Mouse (Mus musculus) E14TG2a.4 (cell line): Measurements from ENCODE around the gene Stox2.
A peak's percentile ranks its signal among the peaks of the same experiment; 100 is the strongest.
"Not testable (repeated sequence)": the region's sequence is repeated elsewhere in the genome, so short reads cannot be mapped to it uniquely, and the experiment has no call there.

Experiments used
- H3K27me3 ChIP-seq: 2 replicates; pipeline ENCODE4 v1.6.1; 2014; ENCODE audit warnings: low read length, control low read depth; ENCODE audit not compliant: insufficient read depth
- H3K36me3 ChIP-seq: 2 replicates; pipeline ENCODE4 v1.6.1; 2014; ENCODE audit warnings: low read length, control low read depth; ENCODE audit not compliant: insufficient read depth
- H3K4me1 ChIP-seq: replicated peaks from 2 replicates; pipeline ENCODE4 v1.6.1; 2014; ENCODE audit warnings: low read depth, low read length, control low read depth
- H3K4me3 ChIP-seq: replicated peaks from 2 replicates; pipeline ENCODE4 v1.5.1; 2014; ENCODE audit warnings: mild to moderate bottlenecking, low read length
- H3K9me3 ChIP-seq: 2 replicates; pipeline ENCODE4 v1.6.1; 2014; ENCODE audit warnings: low read length, control low read depth
- CTCF ChIP-seq: conservative IDR thresholded peaks from 2 replicates; pipeline ENCODE4 v1.5.1; 2014; ENCODE audit warnings: low read length
- NANOG ChIP-seq: IDR thresholded peaks from 2 replicates; pipeline ENCODE4 v1.6.1; 2014; ENCODE audit warnings: borderline replicate concordance, low read length, mixed read lengths
- POU5F1 ChIP-seq: IDR thresholded peaks from 2 replicates; pipeline ENCODE4 v1.6.1; 2014; ENCODE audit warnings: low read length, borderline replicate concordance

Stox2 gene

DNA sequence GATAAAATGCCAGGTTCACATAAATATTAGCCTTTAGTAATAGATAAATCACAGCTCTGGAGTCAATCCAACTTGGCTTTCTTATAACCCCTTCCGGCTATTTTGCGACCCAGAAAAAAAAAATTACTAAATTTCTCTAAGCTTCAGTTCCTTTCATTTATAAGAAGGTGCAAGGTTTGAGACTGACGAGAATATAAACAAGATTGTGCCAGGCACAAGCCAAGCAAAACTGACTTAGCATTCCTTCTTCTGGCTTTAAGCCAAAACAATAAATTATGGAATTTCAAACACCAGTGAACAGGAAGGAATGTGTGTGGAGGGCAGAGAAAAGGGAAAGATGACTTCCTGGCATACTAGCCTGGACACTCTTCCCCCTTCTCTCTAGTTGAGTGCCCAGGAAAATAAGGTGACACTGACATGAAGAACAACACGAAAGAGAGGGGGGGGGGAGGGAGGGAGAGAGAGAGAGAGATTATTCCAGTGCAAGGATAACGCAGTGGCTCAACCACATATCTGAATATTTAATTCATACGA lies 13.1 kb upstream of the Stox2 start:
- Histone ChIP-seq H3K36me3 (no peaks in the 10 kb centered on the region), H3K9me3 (peaks cover 66% of the 10 kb centered on the region), H3K4me1 (peaks cover 6% of the 10 kb centered on the region; the same call in 1 of the 2 replicates), H3K27me3 (no peaks in the 10 kb centered on the region), H3K4me3 (no peak overlapping the region)
- TF ChIP-seq POU5F1, result no peak
- no peak for TF ChIP-seq CTCF
- TF ChIP-seq NANOG, result no peak

DNA sequence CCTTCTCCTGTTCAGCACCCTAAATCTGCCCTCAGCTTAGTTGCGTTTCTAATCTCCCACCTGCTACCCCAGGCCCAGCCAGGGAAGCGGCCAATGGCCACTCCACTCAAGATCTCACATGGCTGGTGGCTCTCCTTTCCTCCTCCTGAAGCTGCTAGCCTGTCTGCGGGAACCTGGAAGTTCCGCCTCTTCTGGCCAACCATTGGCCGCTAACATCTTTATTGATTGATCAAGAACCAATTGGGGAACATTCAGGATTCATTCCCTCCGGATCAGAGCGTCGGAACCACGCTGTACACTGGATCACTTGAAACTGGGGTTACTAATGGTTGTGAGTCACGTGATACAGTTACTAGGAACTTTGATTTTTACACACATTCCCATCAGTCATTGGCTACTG lies 12.4 kb upstream of the Stox2 start:
- TF ChIP-seq NANOG (no peak), POU5F1 (no peak), CTCF (no peak)
- Histone ChIP-seq H3K27me3 (no peaks in the 10 kb centered on the region), H3K4me1 (peaks cover 6% of the 10 kb centered on the region; the same call in 1 of the 2 replicates), H3K36me3 (no peaks in the 10 kb centered on the region), H3K4me3 (no peak overlapping the region), H3K9me3 (peaks cover 66% of the 10 kb centered on the region)

DNA sequence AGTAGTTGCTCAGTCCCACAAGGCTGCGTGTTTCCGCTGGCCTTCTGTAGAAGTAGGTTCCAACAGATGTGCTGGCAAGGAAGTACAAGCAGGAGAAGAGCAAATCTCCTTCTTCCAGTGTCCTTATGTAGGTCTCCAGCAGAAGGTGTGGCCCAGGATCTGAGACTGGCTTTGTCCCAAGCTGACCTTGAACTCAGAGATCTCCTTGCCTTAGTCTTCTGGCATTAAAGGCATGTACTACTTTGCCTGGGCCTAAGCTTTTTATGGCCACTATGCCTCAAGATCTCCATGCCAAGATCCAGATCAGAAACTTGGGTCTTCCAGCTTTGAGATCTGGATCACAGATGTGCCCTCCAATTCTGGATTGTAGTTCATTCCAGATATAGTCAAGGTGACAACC lies 3.0 kb upstream of the Stox2 start:
- not testable (repeated sequence) for H3K27me3 ChIP-seq, H3K4me1 ChIP-seq, H3K36me3 ChIP-seq, H3K4me3 ChIP-seq
- H3K9me3 ChIP-seq, result peaks cover 72% of the 10 kb centered on the region

DNA sequence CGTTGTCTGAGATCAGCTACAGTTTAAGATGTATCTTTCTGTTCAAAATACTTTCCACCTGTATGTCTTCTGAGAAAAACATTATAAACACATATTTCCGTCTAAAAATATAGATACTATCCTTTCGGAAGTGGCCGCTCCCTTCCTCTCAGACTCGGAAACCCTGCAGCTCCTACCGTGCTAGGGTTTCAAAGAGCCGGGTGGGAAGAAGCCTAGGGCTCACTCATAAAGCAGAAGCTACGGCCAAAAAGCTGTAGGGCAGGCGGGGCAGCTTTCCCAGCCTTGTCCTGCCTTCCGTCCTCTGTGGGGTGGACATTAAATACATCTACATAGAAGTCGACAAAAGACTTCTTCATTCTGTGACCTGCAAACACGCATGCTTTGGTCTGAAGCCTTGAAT lies 6.9 kb downstream of the Stox2 start:
- TF ChIP-seq NANOG, result no peak
- TF ChIP-seq CTCF, result no peak
- no peak for TF ChIP-seq POU5F1

DNA sequence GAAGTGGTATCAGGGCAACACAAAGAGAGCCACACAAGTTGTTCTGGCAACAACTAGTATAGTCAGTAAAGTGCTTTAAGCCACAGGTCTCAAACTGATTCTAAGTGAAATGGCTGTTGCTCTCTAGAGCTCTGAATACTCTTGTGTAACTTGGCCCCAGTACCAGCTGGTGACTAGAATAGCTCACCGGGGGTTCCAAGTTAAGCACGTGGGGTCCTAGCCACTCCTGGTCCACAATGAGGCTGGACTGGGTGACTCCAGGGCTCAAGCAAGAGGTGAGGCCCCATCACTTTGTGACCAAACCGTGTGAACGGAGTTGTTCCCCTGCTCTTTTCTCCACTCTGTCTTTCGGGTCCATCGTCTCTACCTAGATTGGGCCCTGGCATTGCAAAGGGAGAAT lies 8.2 kb downstream of the Stox2 start:
- TF ChIP-seq NANOG (no peak), CTCF (no peak), POU5F1 (no peak)
- H3K9me3 ChIP-seq, result no peaks in the 10 kb centered on the region
- H3K4me1 ChIP-seq, result peaks cover 19% of the 10 kb centered on the region
- no peak overlapping the region for H3K4me3 ChIP-seq
- H3K27me3 ChIP-seq, result peaks cover 3% of the 10 kb centered on the region; the same call in 1 of the 2 replicates
- no peaks in the 10 kb centered on the region for H3K36me3 ChIP-seq

More for the DNA sequence above, 6.9 kb downstream of the Stox2 start:
- H3K36me3 ChIP-seq, result no peaks in the 10 kb centered on the region
- H3K27me3 ChIP-seq, result peaks cover 3% of the 10 kb centered on the region; the same call in 1 of the 2 replicates
- H3K4me1 ChIP-seq, result peaks cover 19% of the 10 kb centered on the region
- no peak overlapping the region for H3K4me3 ChIP-seq
- no peaks in the 10 kb centered on the region for H3K9me3 ChIP-seq

DNA sequence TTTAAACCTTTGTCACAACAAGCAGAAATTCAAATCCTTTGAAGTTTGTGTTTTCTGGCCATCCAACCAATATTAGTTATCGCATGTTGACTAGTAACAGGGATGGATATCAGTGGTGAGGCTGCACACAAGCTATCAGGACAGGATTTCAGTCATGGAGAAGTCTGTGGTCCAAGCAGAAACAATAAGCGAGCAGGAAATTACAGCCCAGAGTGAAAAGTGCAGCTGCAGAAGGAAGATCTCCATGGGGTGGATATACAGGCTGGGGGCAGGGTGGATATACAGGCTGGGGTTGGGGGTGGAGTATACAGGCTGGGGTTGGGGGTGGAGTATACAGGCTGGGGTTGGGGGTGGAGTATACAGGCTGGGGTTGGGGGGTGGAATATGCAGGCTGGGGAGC lies 10.3 kb downstream of the Stox2 start:
- peaks cover 19% of the 10 kb centered on the region for H3K4me1 ChIP-seq
- H3K4me3 ChIP-seq, result no peak overlapping the region
- no peak for TF ChIP-seq NANOG
- TF ChIP-seq POU5F1, result no peak
- no peak for TF ChIP-seq CTCF
- no peaks in the 10 kb centered on the region for H3K9me3 ChIP-seq
- no peaks in the 10 kb centered on the region for H3K36me3 ChIP-seq
- H3K27me3 ChIP-seq, result peaks cover 3% of the 10 kb centered on the region; the same call in 1 of the 2 replicates

DNA sequence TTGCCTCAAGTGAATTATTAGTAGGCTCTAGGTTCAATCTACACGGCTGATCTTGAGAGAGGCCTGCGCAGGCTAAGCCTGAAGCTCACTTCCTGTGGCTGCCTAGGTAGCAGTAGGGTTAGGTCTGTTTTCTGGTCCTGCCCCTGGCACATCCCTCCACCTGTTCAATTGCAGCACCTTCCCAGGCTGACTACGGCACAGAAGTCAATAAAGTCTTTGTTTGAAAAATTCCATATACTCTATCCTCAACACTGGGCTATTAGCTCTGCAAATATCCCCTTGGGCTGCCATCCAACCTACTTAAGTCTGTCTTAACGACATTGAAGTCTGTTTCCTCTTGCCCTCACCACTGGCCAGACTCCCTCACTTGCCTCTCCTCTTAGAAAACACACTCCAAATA lies 10.8 kb downstream of the Stox2 start:
- H3K36me3 ChIP-seq, result no peaks in the 10 kb centered on the region
- H3K4me1 ChIP-seq, result peaks cover 19% of the 10 kb centered on the region
- peaks cover 3% of the 10 kb centered on the region; the same call in 1 of the 2 replicates for H3K27me3 ChIP-seq
- TF ChIP-seq NANOG (no peak), CTCF (no peak), POU5F1 (no peak)
- H3K4me3 ChIP-seq, result no peak overlapping the region
- no peaks in the 10 kb centered on the region for H3K9me3 ChIP-seq

DNA sequence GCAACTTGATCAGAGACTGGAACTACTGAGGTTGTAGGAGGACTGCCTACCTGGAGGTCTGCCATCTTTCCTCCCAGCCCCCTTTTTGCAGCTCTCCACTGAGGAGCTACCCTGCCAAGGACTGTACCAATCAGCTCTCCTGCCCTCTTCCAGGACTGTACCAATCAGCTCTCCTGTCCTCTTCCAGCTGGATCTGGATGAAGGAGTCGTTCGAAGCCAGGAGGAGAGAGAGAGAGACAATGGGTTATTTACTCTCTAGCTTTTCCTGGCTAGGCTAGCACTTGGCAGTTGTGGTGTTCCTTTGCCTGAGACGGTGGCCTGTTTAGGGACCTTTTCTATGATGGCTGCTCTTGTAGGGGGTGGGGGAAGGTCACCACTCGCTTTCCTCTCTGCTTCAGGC lies 14.9 kb downstream of the Stox2 start:
- H3K4me1 ChIP-seq, result no peaks in the 10 kb centered on the region; the same call in 1 of the 2 replicates
- H3K9me3 ChIP-seq, result no peaks in the 10 kb centered on the region
- TF ChIP-seq CTCF (no peak), NANOG (no peak), POU5F1 (no peak)
- H3K4me3 ChIP-seq, result no peak overlapping the region
- no peaks in the 10 kb centered on the region for H3K36me3 ChIP-seq
- H3K27me3 ChIP-seq, result no peaks in the 10 kb centered on the region

DNA sequence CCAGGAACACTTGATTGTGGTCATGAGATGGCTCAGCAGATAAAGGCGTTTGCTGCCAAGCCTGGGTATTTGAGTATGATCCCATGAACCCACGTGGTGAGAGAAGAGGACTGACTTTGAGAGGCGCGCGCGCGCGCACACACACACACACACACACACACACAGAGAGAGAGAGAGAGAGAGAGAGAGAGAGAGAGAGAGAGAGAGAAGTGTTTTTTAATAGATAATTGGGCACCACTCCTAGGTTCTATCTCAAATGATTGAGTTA lies 32.0 kb downstream of the Stox2 start:
- peaks cover 29% of the 10 kb centered on the region for H3K4me1 ChIP-seq
- H3K9me3 ChIP-seq, H3K36me3 ChIP-seq: not testable (repeated sequence)
- peak overlapping the region; percentile 92; the same call in 1 of the 2 replicates for H3K4me3 ChIP-seq
- H3K27me3 ChIP-seq, result peaks cover 68% of the 10 kb centered on the region
